Mouse (Mus musculus): ENCODE data around the gene Zfp661. TPM values are rescaled to one million over a fixed set of nuclear protein-coding genes. Genes with fewer than 3 reads are reported as not detected.

The Zfp661 gene
- polyA plus RNA-seq (2012; rRNA removed): 3.1 and 4.1 TPM in 2 replicates

DNA sequence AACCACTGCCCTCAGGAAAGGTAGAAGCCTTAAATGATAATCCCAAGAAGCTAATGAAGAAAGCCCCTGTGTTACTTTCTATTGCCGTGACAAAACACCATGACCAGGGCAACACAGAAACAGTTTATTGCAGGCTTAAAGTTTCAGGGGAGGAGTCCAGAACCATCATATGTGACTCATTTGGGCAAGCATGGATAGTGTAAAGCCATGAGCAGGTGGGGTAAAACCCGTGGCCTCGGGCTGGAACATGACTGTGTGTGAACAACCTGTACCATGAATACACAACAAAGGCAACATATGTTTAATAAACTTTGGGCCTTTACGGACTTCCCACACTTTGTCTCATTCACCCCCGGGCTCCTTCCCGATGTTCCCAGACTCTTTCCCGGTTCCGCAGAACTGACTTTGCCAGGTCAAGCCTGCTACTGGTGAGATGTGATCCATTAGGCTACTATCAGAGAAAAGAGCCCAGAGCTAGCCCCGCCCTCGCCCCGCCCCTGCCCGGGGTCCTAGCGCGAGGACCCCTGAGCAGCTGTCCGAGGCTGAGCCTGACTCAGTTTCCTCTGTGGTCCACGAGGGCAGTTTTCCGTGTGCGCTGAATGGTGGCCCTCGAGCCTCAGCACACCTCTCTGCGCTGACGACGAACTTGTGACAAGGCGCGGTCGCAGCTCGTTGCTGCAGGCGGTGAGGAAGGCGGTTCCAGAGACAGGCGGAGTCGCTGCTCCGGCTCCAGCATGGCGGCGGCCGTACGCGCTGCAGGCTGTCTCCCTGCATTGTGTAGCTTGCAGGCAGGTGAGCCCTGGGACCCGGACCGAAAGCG lies at the start of gene Zfp661, which contains the start of gene Mrps5:
TSS of gene Zfp661 (minus strand) at position 401 of the 820 bp plus-strand sequence.
TSS of gene Mrps5 (plus strand) at position 529 of the 820 bp plus-strand sequence.
- Histone ChIP-seq H3K27me3 (replicated peaks; ENCODE audit: control insufficient read depth, insufficient read depth, low read length) (no peaks in the 10 kb centered on the region), H3K4me1 (ENCODE audit: control insufficient read depth, insufficient read depth, low read length) (peaks cover 17% of the 10 kb centered on the region; the same call in 1 of the 2 replicates), H3K27ac (ENCODE audit: insufficient read depth, low read depth, low read length) (peak within 1 kb of the TSS; percentile 96), H3K4me3 (ENCODE audit: insufficient read depth, low read depth, low read length) (peak within 1 kb of the TSS; percentile 82), H3K36me3 (ENCODE audit: control insufficient read depth, insufficient read depth, low read length) (no peaks in the 10 kb centered on the region)
- 4% methylated on average over 39 of the region's 39 CpGs for WGBS
- TF ChIP-seq POLR2A (IDR thresholded peaks at IDR 0.05; ENCODE audit: low read depth, low read length): peak; percentile 29
- TF ChIP-seq CTCF (conservative IDR thresholded peaks at IDR 0.05; ENCODE audit: insufficient read depth, insufficient read length, low read depth, low read length): no peak
- DNase-seq: peak; percentile 91

GRCm38 (mm10) chr2:127635581-127635980 lies 48.7 kb upstream of the Zfp661 start:
- peak; percentile 95 for DNase-seq
- 26% methylated on average over 6 of the region's 6 CpGs for WGBS

DNA sequence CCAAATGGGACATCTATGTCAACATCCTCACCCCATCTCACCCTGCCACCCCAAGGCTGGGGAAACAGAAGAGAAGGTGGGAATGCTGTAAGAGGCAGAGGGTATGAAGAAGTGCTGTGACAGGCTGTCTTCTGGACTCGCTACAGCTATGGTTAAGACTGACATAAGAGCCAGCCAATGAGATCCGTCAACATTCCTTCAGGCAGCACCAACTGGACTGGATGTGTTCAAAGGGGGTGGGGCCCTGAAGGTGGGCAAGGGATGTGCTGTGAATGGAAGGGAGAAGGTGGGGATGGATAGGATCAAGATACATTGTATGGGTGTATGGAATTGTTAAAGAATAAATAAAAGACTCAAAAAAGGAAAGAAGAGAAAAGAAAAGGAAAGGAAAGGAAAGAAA lies 45.7 kb upstream of the Zfp661 start:
- DNase-seq: no peak
- TF ChIP-seq POLR2A (IDR thresholded peaks at IDR 0.05; ENCODE audit: low read depth, low read length) (no peak), CTCF (conservative IDR thresholded peaks at IDR 0.05; ENCODE audit: insufficient read depth, insufficient read length, low read depth, low read length) (no peak)
- 77% methylated on average over 2 of the region's 2 CpGs for WGBS
- no peaks in the 10 kb centered on the region for H3K27me3 ChIP-seq (replicated peaks; ENCODE audit: control insufficient read depth, insufficient read depth, low read length)
- H3K4me3 ChIP-seq (ENCODE audit: insufficient read depth, low read depth, low read length): no peak overlapping the region
- H3K36me3 ChIP-seq (ENCODE audit: control insufficient read depth, insufficient read depth, low read length): peaks cover 2% of the 10 kb centered on the region; the same call in 1 of the 2 replicates
- peaks cover 4% of the 10 kb centered on the region; the same call in 1 of the 2 replicates for H3K4me1 ChIP-seq (ENCODE audit: control insufficient read depth, insufficient read depth, low read length)
- no peak overlapping the region for H3K27ac ChIP-seq (ENCODE audit: insufficient read depth, low read depth, low read length)

More at GRCm38 (mm10) chr2:127635581-127635980, 48.7 kb upstream of the Zfp661 start:
- Histone ChIP-seq H3K27me3 (replicated peaks; ENCODE audit: control insufficient read depth, insufficient read depth, low read length) (no peaks in the 10 kb centered on the region), H3K36me3 (ENCODE audit: control insufficient read depth, insufficient read depth, low read length) (peaks cover 2% of the 10 kb centered on the region; the same call in 1 of the 2 replicates), H3K4me1 (ENCODE audit: control insufficient read depth, insufficient read depth, low read length) (peaks cover 9% of the 10 kb centered on the region; the same call in 1 of the 2 replicates), H3K27ac (ENCODE audit: insufficient read depth, low read depth, low read length) (peak overlapping the region; percentile 89), H3K4me3 (ENCODE audit: insufficient read depth, low read depth, low read length) (no peak overlapping the region)
- TF ChIP-seq POLR2A (IDR thresholded peaks at IDR 0.05; ENCODE audit: low read depth, low read length) (no peak), CTCF (conservative IDR thresholded peaks at IDR 0.05; ENCODE audit: insufficient read depth, insufficient read length, low read depth, low read length) (no peak)

- H3K27ac ChIP-seq (ENCODE audit: insufficient read depth, low read depth, low read length): 0 out of 2 replicates have a peak overlapping the region, but pooled peaks have one; percentile 10
- TF ChIP-seq POLR2A (IDR thresholded peaks at IDR 0.05; ENCODE audit: low read depth, low read length): no peak
- no peak for TF ChIP-seq CTCF (conservative IDR thresholded peaks at IDR 0.05; ENCODE audit: insufficient read depth, insufficient read length, low read depth, low read length)
- H3K4me1 ChIP-seq (ENCODE audit: control insufficient read depth, insufficient read depth, low read length): peaks cover 4% of the 10 kb centered on the region; the same call in 1 of the 2 replicates
- H3K27me3 ChIP-seq (replicated peaks; ENCODE audit: control insufficient read depth, insufficient read depth, low read length): no peaks in the 10 kb centered on the region
- no peak for DNase-seq
- H3K4me3 ChIP-seq (ENCODE audit: insufficient read depth, low read depth, low read length): no peak overlapping the region
- no peaks in the 10 kb centered on the region for H3K36me3 ChIP-seq (ENCODE audit: control insufficient read depth, insufficient read depth, low read length)
- 52% methylated on average over 6 of the region's 6 CpGs for WGBS
Measured at GRCm38 (mm10) chr2:127627990-127628570, 41.2 kb upstream of the Zfp661 start.

DNA sequence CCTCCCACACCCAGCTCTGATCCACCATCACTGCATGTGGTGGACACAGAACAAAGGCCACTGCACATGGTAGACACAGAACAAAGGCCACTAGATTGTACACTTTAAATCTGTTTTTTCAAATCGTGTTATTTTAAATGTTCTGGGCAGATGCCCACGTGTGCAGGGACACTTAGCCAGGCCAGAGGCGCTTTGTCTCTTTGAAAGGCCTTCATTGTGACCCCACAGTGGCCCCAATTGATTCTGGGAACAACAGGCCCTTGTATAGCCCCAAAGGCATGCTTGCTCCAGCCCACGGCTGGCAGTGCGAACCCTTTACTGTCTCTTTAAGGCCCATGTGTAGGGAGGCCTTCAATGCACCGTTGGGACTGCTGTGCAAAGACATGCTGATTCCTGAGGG lies 40.5 kb upstream of the Zfp661 start:
- WGBS: 80% methylated on average over 6 of the region's 6 CpGs
- Histone ChIP-seq H3K4me1 (ENCODE audit: control insufficient read depth, insufficient read depth, low read length) (peaks cover 4% of the 10 kb centered on the region; the same call in 1 of the 2 replicates), H3K36me3 (ENCODE audit: control insufficient read depth, insufficient read depth, low read length) (no peaks in the 10 kb centered on the region), H3K4me3 (ENCODE audit: insufficient read depth, low read depth, low read length) (no peak overlapping the region), H3K27ac (ENCODE audit: insufficient read depth, low read depth, low read length) (no peak overlapping the region), H3K27me3 (replicated peaks; ENCODE audit: control insufficient read depth, insufficient read depth, low read length) (no peaks in the 10 kb centered on the region)
- DNase-seq: no peak
- TF ChIP-seq CTCF (conservative IDR thresholded peaks at IDR 0.05; ENCODE audit: insufficient read depth, insufficient read length, low read depth, low read length) (no peak), POLR2A (IDR thresholded peaks at IDR 0.05; ENCODE audit: low read depth, low read length) (no peak)

DNA sequence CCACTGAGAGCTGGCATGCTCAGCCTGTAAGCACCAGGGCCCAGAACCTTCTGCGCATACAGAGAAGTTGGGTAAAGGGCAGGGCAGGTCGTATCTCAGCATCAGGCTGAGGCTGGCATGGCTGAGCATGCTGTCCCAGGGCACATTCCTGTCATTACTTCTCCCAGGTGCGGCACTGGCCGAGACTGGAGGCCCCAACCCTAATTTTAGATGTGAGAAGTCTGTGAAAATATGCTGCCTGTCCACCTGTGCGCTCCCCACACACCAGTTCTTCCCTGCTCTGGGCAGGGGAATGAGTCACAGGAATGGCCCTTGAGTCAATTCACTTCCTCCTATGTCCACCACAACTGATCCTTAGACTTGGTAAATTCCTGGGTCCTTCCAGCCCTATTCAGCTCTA lies 38.8 kb upstream of the Zfp661 start:
- TF ChIP-seq CTCF (conservative IDR thresholded peaks at IDR 0.05; ENCODE audit: insufficient read depth, insufficient read length, low read depth, low read length) (no peak), POLR2A (IDR thresholded peaks at IDR 0.05; ENCODE audit: low read depth, low read length) (no peak)
- Histone ChIP-seq H3K27ac (ENCODE audit: insufficient read depth, low read depth, low read length) (peak overlapping the region; percentile 94), H3K4me1 (ENCODE audit: control insufficient read depth, insufficient read depth, low read length) (peaks cover 4% of the 10 kb centered on the region; the same call in 1 of the 2 replicates), H3K36me3 (ENCODE audit: control insufficient read depth, insufficient read depth, low read length) (no peaks in the 10 kb centered on the region), H3K27me3 (replicated peaks; ENCODE audit: control insufficient read depth, insufficient read depth, low read length) (0 out of 2 replicates have a peak, but pooled peaks cover 1% of the 10 kb centered on the region), H3K4me3 (ENCODE audit: insufficient read depth, low read depth, low read length) (no peak overlapping the region)
- WGBS: 60% methylated on average over 5 of the region's 5 CpGs
- DNase-seq: peak; percentile 74

All from kidney, adult 2 months (tissue).